Mouse (Mus musculus): ENCODE measurements around the gene Snip1. TPM values are rescaled to one million over a fixed set of nuclear protein-coding genes. Genes with fewer than 3 reads are reported as not detected.

The Snip1 gene
- total and polyA plus RNA-seq, 3 experiments, result 33.4 to 62.2 (median 40.6) TPM

GRCm38 (mm10) chr4:125099458-125099857 lies 33.0 kb downstream of the Snip1 start:
- H3K79me2 ChIP-seq (ENCODE audit: control insufficient read depth, insufficient read depth, low read length, poor library complexity), result no peaks in the 10 kb centered on the region
- no peaks in the 10 kb centered on the region; a peak in 2 of 4 replicates for H3K36me3 ChIP-seq (ENCODE audit: control insufficient read depth in 1 of 2, insufficient read depth in 2 of 2, low read length in 2 of 2)
- TF ChIP-seq RAD21 (IDR thresholded peaks at IDR 0.05; ENCODE audit: low read depth, low read length), result peak; percentile 83
- peak; percentile 70 for TF ChIP-seq ZC3H11A (IDR thresholded peaks at IDR 0.05; ENCODE audit: low read depth, low read length)
- peak; percentile 76 for TF ChIP-seq SMC3 (IDR thresholded peaks at IDR 0.05; ENCODE audit: low read depth, low read length)
- TF ChIP-seq MYC (IDR thresholded peaks at IDR 0.05; ENCODE audit: low read depth, low read length), result 0 out of 2 replicates have a peak, but pooled peaks have one; percentile 22
- TF ChIP-seq POLR2A (IDR thresholded peaks at IDR 0.05; ENCODE audit: control insufficient read depth in 1 of 2, insufficient read depth in 1 of 2, low read depth in 1 of 2, low read length in 2 of 2, poor library complexity in 1 of 2), result no peak
- peak; percentile 46; the same call in 1 of the 2 replicates for TF ChIP-seq SIN3A (IDR thresholded peaks at IDR 0.05; ENCODE audit: low read length)
- TF ChIP-seq POLR2AphosphoS5 (IDR thresholded peaks at IDR 0.05; ENCODE audit: borderline replicate concordance, low read depth, low read length), result no peak
- TF ChIP-seq MAX (IDR thresholded peaks at IDR 0.05; ENCODE audit: low read length), result peak; percentile 31; the same call in 1 of the 2 replicates
- TF ChIP-seq CTCF (IDR thresholded peaks at IDR 0.05 in 2 of 3, conservative IDR thresholded peaks at IDR 0.05 in 1 of 3; ENCODE audit: control insufficient read depth in 1 of 3, insufficient read depth in 1 of 3, low read depth in 2 of 3, low read length in 3 of 3, poor library complexity in 1 of 3, severe bottlenecking in 1 of 3), result peak; percentile 92 to 95 (median 94)
- H3K4me1 ChIP-seq (ENCODE audit: control insufficient read depth in 1 of 2, insufficient read depth in 2 of 2, low read length in 2 of 2), result no peaks in the 10 kb centered on the region
- no peaks in the 10 kb centered on the region for H3K27me3 ChIP-seq (ENCODE audit: control insufficient read depth in 1 of 2, insufficient read depth in 2 of 2, low read length in 2 of 2)
- no peaks in the 10 kb centered on the region for H3K9me3 ChIP-seq (replicated peaks; ENCODE audit: insufficient read depth, low read length)
- H3K4me3 ChIP-seq (ENCODE audit: control insufficient read depth in 1 of 2, insufficient read depth in 1 of 2, low read depth in 2 of 2, low read length in 2 of 2), result no peak overlapping the region
- peak; percentile 86 for DNase-seq (ENCODE audit: low read depth, low spot score)
- H3K9ac ChIP-seq (ENCODE audit: control insufficient read depth, low read depth, low read length, poor library complexity, severe bottlenecking), result no peak overlapping the region
- H3K27ac ChIP-seq (ENCODE audit: control insufficient read depth, low read depth, low read length), result no peak overlapping the region

DNA sequence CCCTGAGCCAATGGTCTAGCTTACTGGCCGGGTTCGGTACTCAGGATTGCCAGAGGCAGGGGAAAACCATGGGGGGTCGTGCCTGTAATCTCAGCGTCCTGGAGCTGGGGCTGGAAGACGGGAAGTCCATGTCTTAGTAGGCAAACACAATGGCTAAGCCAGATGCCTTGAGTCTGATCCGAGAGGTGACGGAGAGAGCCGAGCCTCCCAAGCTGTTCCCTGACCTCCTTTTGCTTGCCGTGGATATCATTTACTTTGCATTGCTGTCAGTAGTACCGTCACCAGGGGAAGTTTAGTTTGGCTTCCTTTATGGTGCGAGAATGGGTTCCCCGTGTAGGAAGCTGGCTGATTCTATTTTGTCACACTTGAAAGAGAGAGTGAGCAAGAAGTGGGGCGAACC lies 34.9 kb downstream of the Snip1 start:
- Histone ChIP-seq H3K27ac (ENCODE audit: control insufficient read depth, low read depth, low read length) (no peak overlapping the region), H3K27me3 (ENCODE audit: control insufficient read depth in 1 of 2, insufficient read depth in 2 of 2, low read length in 2 of 2) (no peaks in the 10 kb centered on the region), H3K79me2 (ENCODE audit: control insufficient read depth, insufficient read depth, low read length, poor library complexity) (no peaks in the 10 kb centered on the region), H3K9me3 (replicated peaks; ENCODE audit: insufficient read depth, low read length) (no peaks in the 10 kb centered on the region), H3K9ac (ENCODE audit: control insufficient read depth, low read depth, low read length, poor library complexity, severe bottlenecking) (no peak overlapping the region), H3K4me3 (ENCODE audit: control insufficient read depth in 1 of 2, insufficient read depth in 1 of 2, low read depth in 2 of 2, low read length in 2 of 2) (no peak overlapping the region), H3K4me1 (ENCODE audit: control insufficient read depth in 1 of 2, insufficient read depth in 2 of 2, low read length in 2 of 2) (no peaks in the 10 kb centered on the region), H3K36me3 (ENCODE audit: control insufficient read depth in 1 of 2, insufficient read depth in 2 of 2, low read length in 2 of 2) (no peaks in the 10 kb centered on the region; a peak in 2 of 4 replicates)
- no peak for DNase-seq (ENCODE audit: low read depth, low spot score)
- TF ChIP-seq NELFE (IDR thresholded peaks at IDR 0.05; ENCODE audit: low read depth, low read length) (no peak), ZMIZ1 (IDR thresholded peaks at IDR 0.05; ENCODE audit: low read depth, low read length) (no peak), GABPA (IDR thresholded peaks at IDR 0.05; ENCODE audit: low read depth, low read length) (no peak), CTCF (IDR thresholded peaks at IDR 0.05 in 2 of 3, conservative IDR thresholded peaks at IDR 0.05 in 1 of 3; ENCODE audit: control insufficient read depth in 1 of 3, insufficient read depth in 1 of 3, low read depth in 2 of 3, low read length in 3 of 3, poor library complexity in 1 of 3, severe bottlenecking in 1 of 3) (no peak), USF1 (IDR thresholded peaks at IDR 0.05; ENCODE audit: low read depth, low read length) (no peak), MYB (IDR thresholded peaks at IDR 0.05; ENCODE audit: low read depth, low read length) (no peak), ETS1 (IDR thresholded peaks at IDR 0.05; ENCODE audit: low read depth, low read length) (no peak), CHD1 (IDR thresholded peaks at IDR 0.05; ENCODE audit: low read depth, low read length) (no peak), MAFK (IDR thresholded peaks at IDR 0.05; ENCODE audit: borderline replicate concordance, low read depth, low read length) (no peak), POLR2A (IDR thresholded peaks at IDR 0.05; ENCODE audit: control insufficient read depth in 1 of 2, insufficient read depth in 1 of 2, low read depth in 1 of 2, low read length in 2 of 2, poor library complexity in 1 of 2) (no peak), TAL1 (IDR thresholded peaks at IDR 0.05; ENCODE audit: low read length) (no peak), ELF1 (IDR thresholded peaks at IDR 0.05; ENCODE audit: low read depth, low read length) (no peak), USF2 (IDR thresholded peaks at IDR 0.05; ENCODE audit: borderline replicate concordance in 1 of 2, insufficient read depth in 1 of 2, low read depth in 1 of 2, low read length in 2 of 2) (no peak), HCFC1 (IDR thresholded peaks at IDR 0.05; ENCODE audit: low read depth, low read length) (no peak), EP300 (IDR thresholded peaks at IDR 0.05; ENCODE audit: low read depth in 1 of 2, low read length in 2 of 2) (no peak), BHLHE40 (IDR thresholded peaks at IDR 0.05; ENCODE audit: borderline replicate concordance, low read depth, low read length) (no peak)
